Mouse (Mus musculus) urinary bladder, postnatal 4 days (tissue): ENCODE data around the gene Hpcal1.

Source experiments
- DNase-seq, 2 experiments: peaks; one replicate each; pipeline ENCODE4 v3.0.0; 2021 to 2022; ENCODE audit warnings: low spot score in 2 of 2

The Hpcal1 gene

DNA sequence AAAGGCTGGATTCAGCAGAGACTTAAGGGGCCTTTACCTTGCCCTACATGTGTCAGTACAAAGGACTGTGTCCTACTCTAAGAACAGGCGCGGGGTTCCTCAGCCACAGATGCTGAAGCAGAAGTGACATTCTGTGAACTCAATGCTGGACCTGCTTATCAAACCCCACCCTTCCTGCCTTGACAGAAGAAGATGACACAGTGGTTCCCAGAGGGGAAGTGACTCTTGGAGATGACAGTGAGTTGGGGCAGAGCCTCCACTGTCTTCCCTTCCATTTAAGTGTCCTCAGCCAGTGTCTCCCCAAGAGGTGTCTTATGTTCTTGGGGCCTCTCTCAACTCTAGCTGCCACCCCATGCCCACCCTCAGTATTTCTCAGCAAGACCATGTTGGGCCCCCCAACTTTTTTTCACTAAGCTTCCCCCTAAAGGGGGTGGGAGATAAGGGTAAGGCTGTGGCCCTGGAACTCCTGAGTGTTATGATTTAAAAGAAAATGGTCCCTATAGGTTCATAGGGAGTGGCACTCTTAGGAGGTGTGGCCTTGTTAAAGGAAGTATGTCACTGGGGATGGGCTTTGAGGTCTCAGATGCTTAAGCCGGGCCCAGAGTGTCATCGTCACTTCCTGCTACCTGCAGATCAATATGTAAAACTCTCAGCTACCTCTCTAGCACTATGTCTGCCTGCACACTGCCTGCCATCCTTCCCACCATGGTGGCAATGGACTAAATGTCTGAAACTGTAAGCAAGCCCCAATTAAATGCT lies 25.2 kb downstream of the Hpcal1 start:
- DNase-seq: no peak

DNA sequence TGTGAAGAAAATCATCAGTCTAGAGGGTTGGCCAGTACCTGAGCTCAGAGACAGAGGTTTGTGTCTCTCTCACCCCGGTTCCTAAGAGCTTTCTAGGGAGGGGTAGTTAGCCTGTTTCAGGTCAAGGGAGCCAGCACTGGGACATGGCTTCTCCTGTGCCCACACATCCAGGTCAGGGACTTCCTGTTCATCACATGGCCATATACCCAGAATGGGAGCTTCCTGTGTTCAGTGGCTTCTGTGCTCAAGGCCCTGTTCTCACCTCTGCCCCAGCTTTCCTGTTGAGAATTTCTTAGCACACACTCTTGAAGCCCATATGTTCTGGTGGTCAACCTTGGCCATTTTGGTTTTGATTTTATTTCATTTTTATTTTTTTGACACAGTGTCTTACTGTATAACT lies 26.6 kb downstream of the Hpcal1 start:
- no peak for DNase-seq

DNA sequence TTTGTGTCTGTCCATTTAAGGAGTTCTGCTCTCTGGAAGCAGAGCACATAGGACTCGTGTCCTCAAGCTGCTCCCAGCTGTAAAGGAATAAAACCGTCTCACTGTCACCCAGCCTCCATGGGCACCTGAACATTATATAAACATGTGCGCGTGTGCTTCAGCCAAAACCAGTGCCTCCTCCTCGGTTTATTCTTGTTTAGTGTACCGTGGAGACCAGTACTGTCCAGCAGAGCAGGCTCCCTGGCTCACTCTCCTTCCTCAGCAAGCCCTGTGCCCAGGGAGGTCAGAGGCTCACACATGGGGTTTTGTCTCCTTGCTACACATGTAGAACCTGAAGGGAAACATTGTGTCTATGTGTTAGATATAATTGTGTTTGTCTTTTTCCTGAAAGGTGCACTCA lies 27.5 kb downstream of the Hpcal1 start:
- DNase-seq: no peak

DNA sequence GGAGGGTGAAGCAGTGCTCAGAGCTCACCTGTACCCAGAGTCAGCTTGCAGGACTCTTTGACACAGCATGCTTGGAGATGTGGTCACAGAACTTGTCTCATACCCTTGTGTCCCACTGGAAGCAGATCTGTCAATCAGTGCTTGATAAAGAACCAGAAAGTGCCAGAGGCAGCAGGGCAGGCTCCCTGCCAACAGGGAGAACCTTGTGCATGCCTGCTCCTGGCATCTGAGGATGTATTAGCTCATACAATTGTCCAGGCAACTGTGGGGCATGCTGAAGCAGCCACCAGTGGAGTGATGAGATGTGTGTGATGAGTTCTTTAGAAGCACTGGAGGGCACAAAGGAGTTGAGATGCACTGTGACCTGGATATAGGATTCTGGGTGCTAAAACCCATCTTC lies 30.4 kb downstream of the Hpcal1 start:
- no peak for DNase-seq

DNA sequence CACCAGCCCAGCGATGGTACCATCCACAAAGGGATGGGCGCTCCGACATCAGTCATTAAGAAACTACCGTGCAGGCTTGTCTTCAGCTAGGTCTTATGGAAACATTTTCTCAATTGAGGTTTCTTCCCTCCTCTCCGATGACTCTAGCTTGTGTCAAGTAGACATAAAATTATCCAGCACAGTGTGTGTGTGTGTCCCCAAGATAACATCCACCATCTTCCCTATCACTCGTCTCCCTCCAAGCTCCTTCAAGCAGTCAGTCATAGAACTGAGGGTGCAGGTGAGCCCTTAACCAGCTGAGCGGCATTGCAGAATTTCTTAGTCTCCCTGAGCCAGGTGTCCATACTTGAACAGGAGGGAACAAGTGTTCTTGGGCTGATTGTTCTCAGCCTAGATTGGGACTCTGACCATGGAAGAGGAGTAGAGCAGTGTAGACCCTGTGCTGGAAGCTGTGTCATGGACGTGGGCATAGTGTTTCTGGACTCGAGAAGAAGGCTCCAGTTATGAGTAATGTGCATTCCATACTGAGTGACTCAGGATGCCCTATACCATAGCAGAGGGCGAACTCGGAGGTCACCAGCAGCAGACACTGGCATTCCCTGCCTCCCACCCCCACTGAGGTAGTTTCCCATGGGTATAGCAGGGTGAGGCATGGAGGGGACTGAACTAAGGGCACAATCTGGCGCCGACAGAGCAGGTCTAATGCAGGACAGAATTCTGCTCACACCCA lies 32.0 kb downstream of the Hpcal1 start:
- DNase-seq: no peak

DNA sequence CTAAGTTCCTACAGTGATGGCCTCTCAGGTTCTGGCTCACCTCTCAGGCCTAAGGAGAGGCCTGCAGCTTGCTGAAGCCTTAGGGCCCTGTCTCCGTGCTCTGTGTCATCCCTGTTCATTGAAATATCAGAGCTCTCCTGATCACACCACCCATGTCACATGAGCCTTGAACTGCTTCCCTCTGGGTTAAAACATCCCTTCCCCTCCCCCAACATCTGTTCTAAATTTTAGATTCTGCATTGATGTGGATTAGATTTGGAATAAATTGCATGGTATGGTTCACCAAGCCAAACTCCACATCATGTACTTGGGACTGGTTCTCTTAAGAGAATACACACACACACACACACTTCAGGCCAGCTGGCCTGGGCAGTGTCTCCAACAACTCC lies 32.5 kb downstream of the Hpcal1 start:
- DNase-seq: no peak

DNA sequence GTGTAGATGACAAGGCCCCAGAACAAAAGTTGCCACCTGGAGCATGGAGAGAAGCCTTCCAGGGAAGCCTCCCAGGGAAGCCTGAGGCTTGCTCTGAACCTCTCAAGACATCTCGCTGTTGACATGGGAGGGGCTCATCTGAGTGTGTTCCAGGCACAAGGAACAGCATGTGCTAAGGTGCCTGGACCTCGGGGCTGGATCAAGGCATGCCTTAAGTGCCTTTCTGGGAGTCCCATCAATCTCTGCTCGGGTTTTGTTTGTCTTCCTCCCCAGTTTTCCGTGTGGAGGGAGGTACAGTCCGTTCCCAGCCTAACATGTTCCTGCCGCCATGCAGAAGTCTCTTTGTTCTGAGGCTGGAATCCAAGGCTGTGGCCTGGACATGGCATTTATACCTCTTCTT lies 33.3 kb downstream of the Hpcal1 start:
- no peak for DNase-seq

DNA sequence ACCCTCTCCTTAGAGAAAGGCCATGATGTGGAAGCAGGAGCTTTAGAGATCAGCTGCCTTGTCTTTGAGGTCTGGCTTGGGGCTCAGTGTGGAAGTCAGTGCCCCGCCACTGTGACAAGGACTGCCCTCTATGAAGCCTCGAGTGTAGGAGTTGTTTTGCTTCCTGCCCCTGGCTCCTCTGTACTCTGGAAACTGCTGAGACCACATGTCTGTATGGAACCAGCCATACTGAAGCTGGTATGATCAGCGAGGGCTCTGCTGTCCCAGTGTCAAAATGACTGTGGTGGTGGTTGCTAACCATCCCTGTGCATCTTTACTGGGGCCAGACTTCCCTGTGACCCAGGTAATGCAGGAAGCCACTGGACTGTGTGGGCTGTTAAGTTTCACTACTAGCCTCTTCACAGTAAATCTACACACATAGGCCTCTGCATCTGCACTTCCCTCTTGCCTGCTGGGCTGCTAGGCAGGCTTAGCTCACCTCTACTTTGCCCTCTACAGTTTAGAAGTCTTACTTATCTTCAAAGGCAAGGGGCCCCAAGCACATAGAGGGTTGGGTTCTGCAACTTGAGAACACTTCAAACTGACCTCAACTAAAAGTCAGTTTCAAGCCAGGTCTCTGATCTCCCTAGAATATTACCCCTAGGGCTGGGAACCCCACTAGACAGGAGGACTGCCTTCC lies 33.9 kb downstream of the Hpcal1 start:
- no peak for DNase-seq

DNA sequence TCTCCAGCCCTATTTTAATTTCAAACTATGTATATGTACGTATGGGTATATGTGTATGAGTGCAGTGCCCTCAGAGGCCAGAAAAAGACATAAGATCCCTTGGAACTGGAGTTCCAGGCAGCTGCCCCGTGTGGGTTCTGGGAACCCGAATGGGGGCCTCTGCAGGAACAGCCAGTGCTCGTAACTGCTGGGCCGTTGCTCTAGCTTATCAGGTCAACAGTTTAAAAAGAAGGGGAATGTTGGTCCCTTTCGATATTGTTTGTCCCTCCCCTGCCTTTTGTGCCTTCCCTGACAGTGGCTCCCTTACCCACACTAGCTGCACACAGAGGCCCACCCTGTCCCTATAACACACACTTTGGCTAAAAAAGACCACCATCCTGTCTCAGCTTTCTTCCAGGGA lies 34.9 kb downstream of the Hpcal1 start:
- DNase-seq: no peak

DNA sequence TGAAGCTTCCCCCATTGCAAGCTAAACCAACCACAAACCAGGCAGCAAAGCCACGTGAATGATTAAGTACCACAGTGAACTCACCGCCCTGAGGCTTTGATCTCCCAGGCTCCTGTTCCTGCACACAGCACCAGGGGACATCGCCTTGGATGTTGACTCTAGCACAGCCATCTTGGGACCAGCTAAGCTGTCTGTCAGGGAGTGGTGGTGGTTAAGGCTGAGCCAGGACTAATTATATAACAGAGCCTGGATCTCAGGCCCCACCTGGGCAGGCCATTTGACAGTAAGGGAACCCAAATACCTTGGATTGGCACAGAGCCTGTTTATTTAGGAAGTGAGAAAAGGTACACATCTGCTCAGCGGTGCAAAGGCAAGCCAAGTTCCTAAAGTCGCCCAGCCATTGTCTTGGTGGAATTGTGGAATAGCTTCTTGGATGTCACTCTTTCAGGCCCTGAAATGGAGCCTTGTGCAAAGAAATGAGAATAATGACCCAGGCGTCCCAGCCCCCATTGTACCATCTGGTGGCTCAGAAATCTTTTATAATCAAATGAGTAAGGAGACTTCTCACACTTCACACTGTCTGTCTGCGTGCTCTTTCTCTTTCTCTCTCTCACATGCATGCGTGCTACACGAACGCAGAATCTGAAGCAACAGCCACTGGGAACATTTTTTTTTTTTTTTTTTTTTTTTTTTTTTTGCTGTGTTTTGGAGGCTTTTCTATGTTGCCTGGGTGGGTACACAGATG lies 36.1 kb downstream of the Hpcal1 start:
- DNase-seq: no peak

DNA sequence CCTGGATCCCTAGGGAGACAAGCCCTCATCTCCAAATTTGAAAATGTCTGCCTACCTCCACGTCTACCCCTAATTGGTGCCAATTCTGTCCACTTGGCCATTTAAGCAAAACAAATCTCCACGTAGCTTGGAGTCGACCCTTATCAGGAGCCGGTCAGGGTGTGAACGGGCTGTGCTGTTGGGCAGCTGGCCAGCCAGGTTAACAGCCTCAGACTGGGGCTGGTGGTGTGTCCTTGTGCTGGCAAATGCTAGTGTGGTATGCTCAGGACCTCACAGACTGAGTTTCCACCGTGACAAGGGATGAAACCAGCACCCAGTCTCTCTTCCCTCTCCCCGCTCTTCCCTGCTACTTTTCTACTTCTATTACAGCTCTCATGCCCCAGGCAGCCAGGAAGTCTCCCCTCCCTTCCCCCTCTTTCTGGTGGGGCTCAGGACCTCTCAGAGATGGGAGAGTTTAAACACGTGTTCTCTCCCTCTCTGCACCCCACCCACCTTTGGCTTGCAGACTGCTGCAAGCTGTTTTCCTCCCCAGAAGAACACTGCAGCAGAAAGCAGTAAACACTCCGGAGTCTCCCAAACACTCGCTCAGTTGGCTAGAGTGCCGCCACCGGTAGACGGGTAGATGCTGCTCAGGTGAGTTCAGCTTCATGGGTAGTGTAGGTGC lies 37.2 kb downstream of the Hpcal1 start:
- peak; percentile 62 to 63 for DNase-seq

DNA sequence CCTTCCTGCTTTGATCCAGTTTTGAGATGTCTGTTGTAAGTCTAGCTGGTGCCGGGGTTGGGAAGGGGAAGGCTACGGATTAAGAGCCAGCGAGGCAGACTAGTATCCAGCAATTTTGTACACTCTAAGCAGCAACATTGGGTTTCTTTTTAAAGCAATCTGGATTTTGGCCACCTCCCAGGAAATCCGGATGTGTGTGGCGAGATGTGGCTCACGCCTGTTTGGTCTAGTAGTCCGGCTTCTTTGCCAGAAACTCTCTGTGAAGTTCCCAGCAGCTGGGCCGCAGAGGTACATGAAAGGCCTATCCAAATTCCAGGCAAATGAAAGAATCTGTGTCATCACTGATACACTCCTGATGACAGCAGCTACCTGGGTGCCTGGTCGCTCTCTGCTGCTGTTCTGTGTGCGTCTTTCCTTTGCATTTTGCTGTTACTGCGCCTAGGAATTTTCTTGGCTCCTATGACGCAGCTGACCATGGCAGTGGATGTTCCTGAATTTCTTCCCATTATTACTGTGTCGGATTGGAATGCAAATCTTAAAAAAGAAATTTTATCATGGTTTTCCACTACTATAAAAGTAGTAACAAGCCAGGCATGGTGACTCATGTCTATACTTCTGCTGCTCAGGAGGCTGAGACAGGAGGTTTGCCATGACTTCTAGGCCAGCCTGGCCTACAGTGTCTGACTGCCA lies 38.7 kb downstream of the Hpcal1 start:
- no peak for DNase-seq

DNA sequence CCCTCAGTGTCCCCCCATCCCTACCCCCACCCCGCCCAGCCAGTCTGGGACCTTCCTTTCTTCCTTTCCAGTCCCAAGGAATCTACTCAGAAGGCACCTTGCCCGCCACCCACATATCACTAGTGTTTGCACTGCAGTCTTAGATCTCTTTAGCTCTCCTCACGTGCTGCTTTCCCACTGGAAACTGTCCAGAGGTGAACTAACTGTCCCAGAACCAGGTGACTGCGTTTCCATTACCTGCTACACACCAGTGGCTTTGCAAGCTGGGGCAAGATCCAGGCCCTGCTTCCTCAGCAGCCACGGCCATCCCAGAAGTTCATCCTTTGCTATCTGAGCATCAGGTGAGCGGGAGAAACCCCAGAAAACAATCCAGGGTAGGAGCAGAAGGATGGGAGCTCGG lies 41.4 kb downstream of the Hpcal1 start:
- DNase-seq: no peak

DNA sequence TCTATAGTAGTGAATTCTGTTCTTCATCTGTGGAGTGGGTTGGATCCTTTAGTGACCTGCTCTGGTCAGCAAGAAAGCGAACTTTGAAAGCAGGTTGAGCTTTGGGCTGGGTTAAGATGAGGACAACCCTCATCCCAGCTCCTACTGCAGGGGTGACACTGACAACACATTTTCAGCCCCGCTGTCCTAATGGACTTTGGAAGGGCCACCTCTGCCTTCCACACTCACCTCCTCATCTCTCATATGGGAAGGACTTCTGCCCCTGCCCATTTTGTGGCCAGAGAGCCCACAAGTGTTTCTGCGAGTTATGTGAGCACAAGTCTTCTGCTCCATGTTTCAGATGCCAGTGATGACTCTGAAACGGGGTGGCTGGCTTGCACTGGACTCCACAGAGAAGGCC lies 41.9 kb downstream of the Hpcal1 start:
- DNase-seq: no peak

DNA sequence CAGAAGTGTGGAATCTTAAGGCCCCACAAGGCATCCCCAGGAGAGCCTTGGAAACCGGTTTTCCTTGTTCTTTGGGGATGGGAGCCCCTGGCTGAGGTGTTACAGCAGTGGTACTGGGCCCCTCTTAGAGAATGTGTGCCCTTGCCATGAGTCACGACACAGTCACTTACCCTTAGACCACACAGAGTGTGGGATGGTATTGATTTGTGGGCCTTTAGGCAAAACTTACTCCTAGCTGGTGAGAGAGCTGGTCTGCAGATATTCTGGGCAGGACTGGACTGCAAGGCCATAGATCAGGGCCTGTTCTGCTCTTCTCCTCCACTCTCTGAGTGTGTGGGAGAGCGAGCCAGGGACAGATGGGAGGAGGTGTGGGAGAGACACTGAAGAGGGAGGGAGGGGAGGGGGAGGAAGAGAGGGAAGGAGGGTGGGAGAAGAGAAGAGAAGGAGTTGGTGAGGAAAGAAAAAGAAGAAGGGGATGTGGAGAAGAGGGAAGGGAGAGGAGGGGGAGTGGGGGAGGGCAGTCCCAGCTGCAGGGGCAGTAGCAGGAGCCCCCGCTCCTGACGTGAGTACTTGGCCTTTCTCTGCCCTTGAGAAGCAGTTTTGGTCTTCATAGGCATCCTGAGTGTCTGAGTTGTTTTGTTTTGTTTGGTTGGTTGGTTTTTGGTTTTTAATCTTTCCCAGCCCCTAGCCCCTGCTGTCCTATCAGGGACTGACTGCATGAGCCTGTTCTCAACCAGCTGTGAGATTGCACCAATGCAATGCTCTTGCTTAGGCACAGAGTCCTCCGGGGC lies 42.7 kb downstream of the Hpcal1 start:
- peak in 1 of 2 experiments; percentile 46 for DNase-seq

DNA sequence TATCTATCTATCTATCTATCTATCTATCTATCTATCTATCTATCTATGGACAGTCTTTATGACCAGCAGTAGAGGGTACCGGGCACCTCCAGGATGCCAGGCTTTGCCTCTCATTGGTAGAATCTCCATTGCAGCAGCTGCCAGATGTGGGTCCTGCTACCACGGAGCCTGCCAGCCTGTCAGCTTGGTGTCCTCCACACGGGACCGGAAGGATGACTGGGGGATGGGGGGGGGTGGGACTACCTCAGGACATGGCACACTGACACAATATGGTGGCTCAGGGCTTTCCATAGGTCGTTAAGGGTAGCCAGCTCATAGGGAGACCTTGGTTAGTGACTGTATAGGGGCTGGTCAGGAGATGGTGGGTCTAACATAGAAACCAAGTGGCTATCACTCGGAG lies 45.7 kb downstream of the Hpcal1 start:
- no peak for DNase-seq

DNA sequence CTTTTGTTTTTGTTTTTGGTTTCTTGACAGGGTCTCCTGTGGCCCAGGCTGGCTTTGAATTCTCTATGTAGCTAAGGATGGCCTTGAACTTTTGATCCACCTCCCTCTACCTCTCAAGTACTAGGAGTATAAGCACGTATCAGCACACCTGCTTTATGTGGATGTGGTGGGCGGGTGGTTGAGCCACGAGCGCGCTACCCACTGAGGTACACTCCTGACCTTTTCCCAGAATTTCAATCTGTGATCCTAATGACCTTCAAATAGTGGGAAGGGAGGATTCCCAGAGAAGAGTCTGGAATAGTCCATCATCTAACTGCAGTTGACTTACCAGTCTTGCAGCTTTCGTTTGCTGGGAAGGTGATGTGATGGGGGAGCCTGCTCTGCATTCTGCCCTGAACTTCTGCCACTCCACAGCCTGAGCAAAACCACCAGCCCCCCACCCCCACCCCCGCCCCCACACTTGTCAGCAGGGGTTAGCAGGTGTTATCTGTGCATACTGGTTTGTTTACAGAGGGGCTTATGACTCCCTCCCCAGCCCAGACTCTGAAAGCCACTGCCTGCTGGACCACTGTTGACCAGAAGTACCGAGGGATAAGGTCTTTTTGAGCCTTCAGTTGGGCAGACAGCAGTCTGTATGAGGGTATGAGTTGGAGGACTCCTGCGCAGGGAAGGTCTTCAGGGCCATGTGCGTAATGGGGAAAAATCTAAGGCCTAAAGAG lies 46.4 kb downstream of the Hpcal1 start:
- DNase-seq: no peak

DNA sequence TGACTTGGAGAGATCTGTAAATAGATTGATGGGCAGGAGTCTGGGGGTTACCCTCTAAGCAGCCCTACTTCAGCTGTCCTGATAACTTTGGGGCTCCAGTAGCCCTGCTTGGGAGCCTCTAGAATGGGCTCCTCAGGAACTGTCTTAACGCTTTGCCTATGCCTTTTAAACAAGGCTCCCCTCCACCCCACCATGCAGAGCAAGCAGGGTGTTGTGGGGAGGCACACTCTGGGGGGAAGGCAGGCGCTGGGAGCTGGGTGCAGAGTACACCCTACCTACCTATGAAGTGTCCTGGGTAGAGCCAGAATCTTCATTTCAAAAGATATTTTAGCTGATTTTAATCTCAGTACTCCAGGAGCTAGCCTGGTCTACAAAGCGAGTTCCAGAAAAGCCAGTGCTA lies 47.2 kb downstream of the Hpcal1 start:
- no peak for DNase-seq

DNA sequence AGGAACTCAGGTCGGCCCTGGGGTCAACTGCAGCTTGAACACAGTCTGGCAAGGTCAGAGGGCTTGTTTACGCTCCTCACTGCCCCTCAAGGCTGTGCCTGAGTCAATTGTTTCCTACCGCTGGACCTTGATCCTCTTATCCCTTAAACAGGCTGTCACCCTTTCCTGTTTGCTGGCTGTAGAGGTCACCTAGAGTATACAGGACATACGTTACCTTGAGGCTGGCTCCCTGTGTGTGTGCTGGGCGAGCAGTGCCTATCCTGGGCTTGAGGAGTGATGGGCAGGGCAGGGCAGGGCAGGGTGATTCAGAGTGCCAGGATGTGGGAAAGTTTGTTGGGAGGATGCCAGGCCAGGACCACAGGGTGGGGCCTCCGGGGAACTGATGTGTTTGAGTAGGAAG lies 47.8 kb downstream of the Hpcal1 start:
- DNase-seq: no peak

DNA sequence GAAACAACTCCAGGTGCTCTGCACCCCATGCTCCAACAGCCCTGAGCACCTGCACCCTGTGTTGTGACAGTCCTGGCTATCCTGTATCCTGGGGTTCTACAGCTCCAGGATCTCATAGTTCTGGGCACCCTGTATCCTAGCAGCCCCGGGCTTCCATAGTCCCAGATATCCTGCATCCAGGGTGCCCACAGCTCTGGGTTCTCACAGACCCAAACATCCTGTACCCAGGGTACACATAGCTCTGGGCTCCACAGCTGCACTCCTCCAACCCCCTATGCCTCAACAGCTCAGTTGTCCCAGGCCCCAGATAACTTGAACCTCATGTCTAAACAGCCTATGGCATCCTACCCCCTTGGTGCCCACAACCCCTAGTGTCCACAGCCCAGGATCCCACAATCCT lies 49.6 kb downstream of the Hpcal1 start:
- DNase-seq: no peak
